Mouse (Mus musculus) ovary, postnatal 14 days (tissue): ENCODE results near the gene Il2rb.

Source experiments
- DNase-seq: peaks from one replicate; pipeline ENCODE4 v3.0.0; 2022; ENCODE audit warnings: low spot score

Il2rb gene

GRCm38 (mm10) chr15:78494968-78495406, at the start of gene Il2rb:
Gene Il2rb, minus strand, starts transcription at chr15:78495271.
- no peak for DNase-seq

- no peak for DNase-seq
These were observed 49.5 kb upstream of the Il2rb start, which contains the start of gene Sstr3 for GRCm38 (mm10) chr15:78544561-78545001. Gene Sstr3, minus strand, starts transcription at chr15:78544685.

- DNase-seq, result no peak
These were observed 49.0 kb upstream of the Il2rb start for GRCm38 (mm10) chr15:78544041-78544440.

- DNase-seq, result no peak
These were observed 47.8 kb upstream of the Il2rb start for GRCm38 (mm10) chr15:78542767-78543303.

- DNase-seq, result no peak
These were observed 47.2 kb upstream of the Il2rb start for GRCm38 (mm10) chr15:78542098-78542766.

GRCm38 (mm10) chr15:78541606-78542005, 46.5 kb upstream of the Il2rb start:
- DNase-seq, result no peak

GRCm38 (mm10) chr15:78541036-78541435, 46.0 kb upstream of the Il2rb start:
- DNase-seq, result no peak

GRCm38 (mm10) chr15:78535723-78536421, 40.8 kb upstream of the Il2rb start:
- DNase-seq, result no peak

- DNase-seq, result no peak
These were observed 38.3 kb upstream of the Il2rb start for GRCm38 (mm10) chr15:78533346-78533835.

- no peak for DNase-seq
These were observed 37.7 kb upstream of the Il2rb start for GRCm38 (mm10) chr15:78532566-78533345.

- DNase-seq, result peak; percentile 97
These were observed 36.9 kb upstream of the Il2rb start for GRCm38 (mm10) chr15:78531901-78532469.

GRCm38 (mm10) chr15:78531451-78531720, 36.3 kb upstream of the Il2rb start:
- DNase-seq, result no peak

- no peak for DNase-seq
These were observed 35.8 kb upstream of the Il2rb start, which contains the start of gene C1qtnf6 for GRCm38 (mm10) chr15:78530671-78531450. Gene C1qtnf6, minus strand, starts transcription at chr15:78531416.

- no peak for DNase-seq
These were observed 35.1 kb upstream of the Il2rb start for GRCm38 (mm10) chr15:78530141-78530540.

GRCm38 (mm10) chr15:78529428-78529990, 34.4 kb upstream of the Il2rb start:
- DNase-seq, result peak; percentile 48

- DNase-seq, result no peak
These were observed 33.8 kb upstream of the Il2rb start for GRCm38 (mm10) chr15:78528726-78529411.

- DNase-seq, result no peak
These were observed 32.9 kb upstream of the Il2rb start for GRCm38 (mm10) chr15:78527973-78528372.

GRCm38 (mm10) chr15:78524163-78524562, 29.1 kb upstream of the Il2rb start:
- no peak for DNase-seq

- DNase-seq, result no peak
These were observed 26.8 kb upstream of the Il2rb start for GRCm38 (mm10) chr15:78521892-78522291.

- no peak for DNase-seq
These were observed 26.3 kb upstream of the Il2rb start for GRCm38 (mm10) chr15:78521331-78521730.
